Comparison of ENCODE assay signal across 17 mouse cellular contexts in genomic region chr3:98322209-98322608, GRCm38 (mm10). TPM values are rescaled to one million over a fixed set of nuclear protein-coding genes. Genes with fewer than 3 reads are reported as not detected.
"Had no signal": no experiment of that assay in that cellular context is flagged by ENCODE, and none has a peak within 500 bp of the region (broad histone marks: within the 10 kb centered on the region; RNA-seq: fewer than 3 reads in every experiment).

No protein-coding gene starts in this region.

- DNase-seq: liver, embryonic 13.5 days; lung, adult 18-20 months; lung, embryonic 14.5 days; lung, postnatal 10 days; lung, postnatal 4 days; right cerebral cortex, postnatal 14 days; thymus, adult 2 months; thymus, postnatal 25 days; thymus, postnatal 4 days had no signal

- H3K4me3 ChIP-seq: liver, embryonic 13.5 days; liver, embryonic 15.5 days; megakaryocyte, embryonic 14.5 days; midbrain, embryonic 13.5 days; midbrain, embryonic 15.5 days; neural tube, embryonic 12.5 days had no signal

- H3K9ac ChIP-seq: liver, embryonic 13.5 days; liver, embryonic 15.5 days; lung, embryonic 14.5 days; midbrain, embryonic 13.5 days; midbrain, embryonic 15.5 days; neural tube, embryonic 12.5 days had no signal

- H3K4me2 ChIP-seq: liver, embryonic 13.5 days; liver, embryonic 15.5 days; lung, embryonic 14.5 days; midbrain, embryonic 11.5 days; midbrain, embryonic 13.5 days; midbrain, embryonic 15.5 days; neural tube, embryonic 12.5 days had no signal

- H3K27me3 ChIP-seq: liver, embryonic 13.5 days; liver, embryonic 15.5 days; megakaryocyte, embryonic 14.5 days; midbrain, embryonic 13.5 days; midbrain, embryonic 15.5 days; neural tube, embryonic 12.5 days had no signal

- ATAC-seq: midbrain, embryonic 13.5 days; midbrain, embryonic 15.5 days had no signal

- H3K27ac ChIP-seq: liver, embryonic 13.5 days; liver, embryonic 15.5 days; midbrain, embryonic 13.5 days; midbrain, embryonic 15.5 days; neural tube, embryonic 12.5 days had no signal

- H3K36me3 ChIP-seq: midbrain, embryonic 15.5 days had no signal

- H3K4me1 ChIP-seq: liver, embryonic 13.5 days; liver, embryonic 15.5 days had no signal

- H3K9me3 ChIP-seq: liver, embryonic 13.5 days; liver, embryonic 15.5 days; megakaryocyte, embryonic 14.5 days; midbrain, embryonic 13.5 days; midbrain, embryonic 15.5 days; neural tube, embryonic 12.5 days had no signal

RNA-seq across cellular contexts. Expression of gene Hmgcs2, which starts 42.0 kb away (rescaled TPM):
- total RNA-seq: monocyte, adult 5-6 weeks; neutrophil, adult 5-6 weeks had no signal
